Comparison of ENCODE assay signal across 20 mouse cellular contexts in the genomic region with DNA sequence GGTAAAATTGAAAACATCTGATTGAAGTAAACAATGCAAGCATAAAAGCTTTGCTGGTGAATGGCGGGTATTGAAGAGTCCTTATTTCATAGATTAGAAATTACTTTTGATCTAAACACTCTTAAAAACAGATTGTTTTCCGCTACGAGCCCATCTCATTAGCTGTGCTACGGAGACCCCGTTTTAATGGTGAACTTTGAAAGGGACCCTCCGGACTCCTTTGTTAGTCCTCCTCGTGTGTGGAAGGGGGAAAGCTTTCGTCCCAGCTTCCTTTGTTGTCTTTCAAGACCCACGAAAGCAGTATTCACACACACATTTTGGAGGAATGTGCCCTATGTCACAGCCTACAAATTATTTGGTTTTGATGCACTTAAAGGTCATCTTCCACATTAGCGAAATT. TPM values are rescaled to one million over a fixed set of nuclear protein-coding genes. Genes with fewer than 3 reads are reported as not detected.
DNase-seq lines count a peak whose midpoint lies in the region; ATAC-seq lines count a peak whose summit lies in the region.
"Had no signal": no experiment of that assay in that cellular context is flagged by ENCODE, and none has a peak within 500 bp of the region (broad histone marks: within the 10 kb centered on the region; RNA-seq: fewer than 3 reads in every experiment).

No protein-coding gene starts in this region.

- H3K4me2 ChIP-seq in forebrain, embryonic 12.5 days, result peak overlapping the region; percentile 17
- no peak overlapping the region for H3K4me2 ChIP-seq in limb, embryonic 12.5 days
- H3K4me2 ChIP-seq: heart, embryonic 12.5 days; hindbrain, embryonic 15.5 days; intestine, embryonic 15.5 days; midbrain, embryonic 15.5 days had no signal

- no peak overlapping the region for H3K4me3 ChIP-seq in forebrain, embryonic 12.5 days (replicated peaks)
- H3K4me3 ChIP-seq in limb, embryonic 12.5 days (replicated peaks), result no peak overlapping the region
- H3K4me3 ChIP-seq: heart, embryonic 12.5 days; hindbrain, embryonic 15.5 days; intestine, embryonic 15.5 days; midbrain, embryonic 15.5 days had no signal

- peaks cover 8% of the 10 kb centered on the region; the same call in 1 of the 2 replicates for H3K27me3 ChIP-seq in forebrain, embryonic 12.5 days
- H3K27me3 ChIP-seq in limb, embryonic 12.5 days, result no peaks in the 10 kb centered on the region
- H3K27me3 ChIP-seq: heart, embryonic 12.5 days; hindbrain, embryonic 15.5 days; intestine, embryonic 15.5 days; midbrain, embryonic 15.5 days had no signal

- peaks cover 44% of the 10 kb centered on the region for H3K4me1 ChIP-seq in forebrain, embryonic 12.5 days
- peaks cover 72% of the 10 kb centered on the region for H3K4me1 ChIP-seq in limb, embryonic 12.5 days (replicated peaks)

- no peaks in the 10 kb centered on the region for H3K9me3 ChIP-seq in forebrain, embryonic 12.5 days
- no peaks in the 10 kb centered on the region for H3K9me3 ChIP-seq in limb, embryonic 12.5 days
- H3K9me3 ChIP-seq: heart, embryonic 12.5 days; hindbrain, embryonic 15.5 days; intestine, embryonic 15.5 days; midbrain, embryonic 15.5 days had no signal

- no peak overlapping the region for H3K9ac ChIP-seq in forebrain, embryonic 12.5 days
- H3K9ac ChIP-seq in limb, embryonic 12.5 days (replicated peaks), result no peak overlapping the region
- H3K9ac ChIP-seq: heart, embryonic 12.5 days; hindbrain, embryonic 15.5 days; intestine, embryonic 15.5 days; liver, postnatal 0 days; midbrain, embryonic 15.5 days had no signal

- H3K36me3 ChIP-seq in forebrain, embryonic 12.5 days (replicated peaks), result no peaks in the 10 kb centered on the region
- H3K36me3 ChIP-seq in limb, embryonic 12.5 days, result no peaks in the 10 kb centered on the region
- H3K36me3 ChIP-seq: G1E; hindbrain, embryonic 15.5 days; intestine, embryonic 15.5 days; midbrain, embryonic 15.5 days had no signal

- WGBS in forebrain, embryonic 12.5 days, result 6% methylated on average over 10 of the region's 10 CpGs
- WGBS in limb, embryonic 12.5 days, result 29% methylated on average over 10 of the region's 10 CpGs

- peak overlapping the region; percentile 82 for H3K27ac ChIP-seq in forebrain, embryonic 12.5 days
- H3K27ac ChIP-seq in limb, embryonic 12.5 days, result peak overlapping the region; percentile 60; the same call in 1 of the 2 replicates
- H3K27ac ChIP-seq: hindbrain, embryonic 15.5 days; intestine, embryonic 15.5 days; midbrain, embryonic 15.5 days had no signal

- ATAC-seq in forebrain, embryonic 12.5 days (ENCODE audit: low FRiP score), result peak; percentile 47; the same call in 1 of the 2 replicates
- ATAC-seq in limb, embryonic 12.5 days (ENCODE audit: insufficient number of reproducible peaks, insufficient read depth, low FRiP score, low TSS enrichment, low read depth), result no peak
- ATAC-seq: intestine, embryonic 15.5 days; liver, postnatal 0 days; midbrain, embryonic 15.5 days had no signal

- peak; percentile 52 for DNase-seq in embryo, embryonic 10 days (ENCODE audit: low spot score)
- no peak for DNase-seq in embryo, embryonic 9.5 days (ENCODE audit: extremely low spot score)
- DNase-seq in embryo, embryonic 11 days, result peak; percentile 40
- DNase-seq in urinary bladder, postnatal 25 days (ENCODE audit: low spot score), result no peak
- DNase-seq in thymus, adult 18-20 months, result no peak
- DNase-seq in layer of hippocampus, postnatal 10 days (ENCODE audit: low spot score in 2 of 2), result no peak
- DNase-seq: adrenal gland, postnatal 36 days; cerebellum, adult 18-20 months; cerebellum, postnatal 36 days; kidney, postnatal 36 days; liver, postnatal 0 days; lung, postnatal 14 days; thymus, postnatal 25 days had no signal

RNA-seq across cellular contexts. Expression of a gene that starts 44.6 kb away (rescaled TPM):
- polyA plus RNA-seq in forebrain, embryonic 12.5 days (2016; fragmentation: Nextera tagmentation; extraction: Ambion mirVana), result 7.0 and 11.4 TPM in 2 replicates
- polyA plus RNA-seq in limb, embryonic 12.5 days (2016; fragmentation: Nextera tagmentation; extraction: Ambion mirVana), result 8.6 and 9.6 TPM in 2 replicates
- 1 to 10 TPM; 4.7 to 5.3 TPM for total RNA-seq in layer of hippocampus, postnatal 10 days (2021)
- polyA plus RNA-seq: G1E had no signal

Comparison
In these comparisons a context has a peak if more than half of its experiments do, and no peak if none do; other contexts are left out.
1. DNase-seq: peak in embryo, embryonic 10 days (single experiment) and embryo, embryonic 11 days (single experiment); none in embryo, embryonic 9.5 days (single experiment), urinary bladder, postnatal 25 days (single experiment), thymus, adult 18-20 months (0 of 2) and layer of hippocampus, postnatal 10 days (0 of 2).